Mouse (Mus musculus) bone marrow macrophage, adult 2 months (primary cell): ENCODE measurements around the gene Ext2. TPM values are rescaled to one million over a fixed set of nuclear protein-coding genes. Genes with fewer than 3 reads are reported as not detected.

Experiments
- H3K27ac ChIP-seq: 2 replicates; pipeline ENCODE4 v1.5.1; 2012; ENCODE audit warnings: low read depth, low read length; ENCODE audit not compliant: insufficient read depth
- H3K4me1 ChIP-seq: 2 replicates; pipeline ENCODE4 v1.6.1; 2012; ENCODE audit warnings: low read length; ENCODE audit not compliant: control insufficient read depth, insufficient read depth
- H3K4me3 ChIP-seq: 2 replicates; pipeline ENCODE4 v1.5.1; 2012; ENCODE audit warnings: mild to moderate bottlenecking, low read length, moderate library complexity; ENCODE audit not compliant: insufficient read depth
- CTCF ChIP-seq: IDR thresholded peaks from 2 replicates; pipeline ENCODE4 v1.5.1; 2012; ENCODE audit warnings: low read depth, mild to moderate bottlenecking, low read length, moderate library complexity
- POLR2A ChIP-seq: IDR thresholded peaks from 2 replicates; pipeline ENCODE4 v1.6.1; 2012; ENCODE audit warnings: mild to moderate bottlenecking, low read depth, low read length, borderline replicate concordance
- polyA plus RNA-seq: library from polyadenylated mRNA; stranded (reverse); fragments of >200 nt; gene quantifications from 2 replicates; pipeline ENCODE4 v1.2.4, GENCODE M21; 2012; ENCODE audit not compliant: missing spikeins, insufficient read depth, insufficient read length

Gene Ext2
- polyA plus RNA-seq: 33.1 and 43.7 TPM in 2 replicates

- H3K27ac ChIP-seq: no peak within 1 kb of the TSS
- peak within 1 kb of the TSS; percentile 86 for H3K4me3 ChIP-seq
- peaks cover 5% of the 10 kb centered on the region for H3K4me1 ChIP-seq
- no peak for TF ChIP-seq POLR2A
- peak; percentile 57 for TF ChIP-seq CTCF
Measured at GRCm38 (mm10) chr2:93822045-93822749, at the start of gene Ext2. TSS of gene Ext2 (minus strand) at chr2:93822568.

GRCm38 (mm10) chr2:93871411-93871925 is 49.1 kb upstream of the Ext2 start:
- H3K4me3 ChIP-seq: no peak overlapping the region
- H3K27ac ChIP-seq: no peak overlapping the region
- H3K4me1 ChIP-seq: 0 out of 2 replicates have a peak, but pooled peaks cover 3% of the 10 kb centered on the region
- TF ChIP-seq POLR2A (no peak), CTCF (no peak)

GRCm38 (mm10) chr2:93870842-93871241 is 48.5 kb upstream of the Ext2 start:
- H3K4me1 ChIP-seq: 0 out of 2 replicates have a peak, but pooled peaks cover 3% of the 10 kb centered on the region
- TF ChIP-seq POLR2A: no peak
- peak; percentile 64 for TF ChIP-seq CTCF
- no peak overlapping the region for H3K27ac ChIP-seq
- H3K4me3 ChIP-seq: no peak overlapping the region

- no peak for TF ChIP-seq CTCF
- TF ChIP-seq POLR2A: no peak
- Histone ChIP-seq H3K4me3 (no peak within 1 kb of the TSS), H3K27ac (no peak within 1 kb of the TSS), H3K4me1 (0 out of 2 replicates have a peak, but pooled peaks cover 1% of the 10 kb centered on the region)
Measured at GRCm38 (mm10) chr2:93869107-93869600, 46.8 kb upstream of the Ext2 start, which contains the start of gene Accsl. TSS of gene Accsl (minus strand) at chr2:93869157.

- no peak for TF ChIP-seq CTCF
- Histone ChIP-seq H3K4me1 (no peaks in the 10 kb centered on the region), H3K4me3 (no peak overlapping the region), H3K27ac (no peak overlapping the region)
Measured at GRCm38 (mm10) chr2:93868566-93868965, 46.2 kb upstream of the Ext2 start.

GRCm38 (mm10) chr2:93863229-93863628 is 40.9 kb upstream of the Ext2 start:
- H3K4me3 ChIP-seq: no peak overlapping the region
- no peaks in the 10 kb centered on the region for H3K4me1 ChIP-seq
- TF ChIP-seq CTCF: no peak
- no peak overlapping the region for H3K27ac ChIP-seq

- TF ChIP-seq POLR2A: no peak
- no peak overlapping the region for H3K4me3 ChIP-seq
Measured at GRCm38 (mm10) chr2:93858845-93859244, 36.5 kb upstream of the Ext2 start.

GRCm38 (mm10) chr2:93851303-93851702 is 28.9 kb upstream of the Ext2 start:
- H3K4me3 ChIP-seq: no peak overlapping the region
- peaks cover 12% of the 10 kb centered on the region; the same call in 1 of the 2 replicates for H3K4me1 ChIP-seq
- TF ChIP-seq CTCF (no peak), POLR2A (no peak)
- H3K27ac ChIP-seq: no peak overlapping the region

More at GRCm38 (mm10) chr2:93858845-93859244, 36.5 kb upstream of the Ext2 start:
- Histone ChIP-seq H3K4me1 (no peaks in the 10 kb centered on the region), H3K27ac (no peak overlapping the region)

- H3K27ac ChIP-seq: no peak overlapping the region
- peak overlapping the region; percentile 10; the same call in 1 of the 2 replicates for H3K4me3 ChIP-seq
- H3K4me1 ChIP-seq: peaks cover 12% of the 10 kb centered on the region; the same call in 1 of the 2 replicates
- TF ChIP-seq POLR2A (no peak), CTCF (no peak)
Measured at GRCm38 (mm10) chr2:93850317-93850944, 28.1 kb upstream of the Ext2 start.
